Mouse (Mus musculus): ENCODE measurements around the gene Baz2b. TPM values are rescaled to one million over a fixed set of nuclear protein-coding genes. Genes with fewer than 3 reads are reported as not detected.

The Baz2b gene
- total RNA-seq, 2 experiments from 2014 or later = 64.2 to 67.9 TPM

DNA sequence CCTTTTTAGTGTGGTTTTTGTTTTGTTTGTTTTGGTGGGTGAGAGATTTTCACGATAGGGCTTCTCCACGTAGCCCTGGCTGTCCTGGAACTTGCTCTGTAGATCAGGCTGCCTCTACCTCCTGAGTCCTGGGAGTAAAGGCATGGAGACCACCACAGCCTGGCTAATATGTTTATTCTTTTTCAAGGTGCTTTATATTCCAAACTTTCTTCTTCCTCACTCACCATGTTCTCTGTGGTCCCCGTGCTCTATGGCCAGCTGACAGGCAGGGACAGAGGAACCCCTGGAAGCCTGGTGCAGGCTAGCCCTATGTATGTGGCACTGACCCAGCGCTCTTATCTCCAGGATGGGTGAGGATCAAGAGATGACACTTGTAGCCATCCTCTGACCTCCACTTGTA, 94.7 kb downstream of the Baz2b start:
- intact Hi-C loops (cut with DNase I) = no loop called here
- no peak for DNase-seq (ENCODE audit: extremely low spot score in 1 of 2, low spot score in 2 of 2)
- Histone ChIP-seq H3K27ac (no peak overlapping the region), H3K4me3 (no peak overlapping the region)
- no peak for TF ChIP-seq CTCF (IDR thresholded peaks at IDR 0.05)

DNA sequence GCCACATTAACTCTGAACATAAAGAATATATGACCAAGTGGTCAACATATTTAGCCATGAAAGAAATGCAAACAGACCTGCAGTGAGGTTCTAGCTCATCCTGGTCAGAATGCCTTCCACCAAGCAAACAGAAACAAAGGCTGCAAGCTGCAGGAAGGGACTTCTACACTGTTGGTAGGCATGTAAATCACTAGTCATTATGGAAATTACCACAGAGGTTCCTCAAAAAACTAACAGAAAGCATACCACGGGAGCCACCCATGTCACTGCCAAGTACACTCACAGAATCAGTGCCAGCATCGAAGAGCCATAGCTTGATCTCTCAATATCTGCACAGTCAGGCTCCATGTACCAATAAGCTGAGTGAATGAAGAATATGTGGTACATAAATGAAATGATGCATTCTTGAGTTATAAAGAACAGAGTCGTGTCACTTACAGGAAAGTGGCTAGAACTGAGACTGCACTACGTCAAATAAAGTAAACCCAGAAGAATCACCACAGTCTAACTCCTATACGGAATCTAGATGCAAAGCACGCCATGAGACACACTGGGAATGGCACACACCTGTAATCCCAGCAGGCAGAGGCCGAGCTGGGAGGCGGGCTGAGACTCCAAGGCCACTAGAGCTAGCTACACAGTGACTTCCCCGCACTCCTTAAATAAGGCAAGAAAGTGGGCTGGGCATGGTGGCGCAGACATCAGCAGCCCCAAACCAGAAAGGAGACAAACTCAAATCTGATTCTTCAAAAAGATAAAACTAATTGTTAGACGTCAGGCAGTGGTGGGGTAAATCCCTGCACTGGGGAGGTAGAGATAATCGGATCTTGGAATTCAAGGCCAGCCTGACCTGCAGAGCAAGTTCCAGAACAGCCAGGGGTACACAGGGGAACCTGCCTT, 95.7 kb downstream of the Baz2b start:
- no peak overlapping the region for H3K4me3 ChIP-seq
- intact Hi-C loops (cut with DNase I) = no loop called here
- TF ChIP-seq CTCF (IDR thresholded peaks at IDR 0.05) = no peak
- no peak for DNase-seq (ENCODE audit: extremely low spot score in 1 of 2, low spot score in 2 of 2)
- H3K27ac ChIP-seq = no peak overlapping the region

DNA sequence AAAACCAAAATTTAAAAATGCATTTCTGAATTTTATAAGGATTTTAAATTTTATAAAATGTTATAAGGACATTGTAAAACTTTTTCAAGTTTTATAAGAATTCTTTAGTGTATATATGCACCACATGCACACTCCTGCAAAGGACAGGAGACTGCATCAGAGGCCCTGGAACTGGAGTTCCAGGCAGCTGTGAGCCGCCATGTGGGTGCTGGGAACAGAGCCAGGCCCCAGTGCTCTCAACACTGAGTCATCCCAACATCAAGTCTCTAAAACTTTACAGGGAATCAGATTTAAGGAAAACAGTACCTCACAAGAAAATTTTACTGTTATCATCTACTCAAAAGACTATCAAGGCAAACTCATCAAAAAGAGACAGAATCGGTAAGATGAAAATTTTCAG, 97.5 kb downstream of the Baz2b start:
- peak in 1 of 2 experiments; percentile 33 for DNase-seq (ENCODE audit: extremely low spot score in 1 of 2, low spot score in 2 of 2)
- intact Hi-C loops (cut with DNase I) = no loop called here
- no peak for TF ChIP-seq CTCF (IDR thresholded peaks at IDR 0.05)
- no peak overlapping the region for H3K27ac ChIP-seq
- H3K4me3 ChIP-seq = no peak overlapping the region

DNA sequence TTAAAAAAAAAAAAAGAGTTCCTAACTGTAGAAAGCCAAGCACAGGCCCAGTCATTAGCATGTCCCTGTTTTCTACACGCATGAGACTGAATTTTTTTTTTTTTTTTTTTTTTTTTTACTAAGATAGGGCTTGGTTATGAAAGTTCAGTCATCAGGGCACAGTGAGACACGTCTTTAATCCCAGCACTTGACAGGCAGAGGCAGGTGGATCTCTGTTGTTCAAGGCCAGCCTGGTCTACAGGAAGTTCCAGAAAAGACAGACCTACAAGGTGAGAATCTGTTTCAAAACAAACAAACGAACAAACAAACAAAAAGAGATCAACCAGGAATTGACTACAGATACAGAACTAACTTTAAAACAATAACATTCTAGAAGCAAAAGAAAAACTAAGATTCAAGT, 100.6 kb downstream of the Baz2b start:
- intact Hi-C loops (cut with DNase I) = no loop called here
- Histone ChIP-seq H3K4me3 (no peak overlapping the region), H3K27ac (no peak overlapping the region)
- DNase-seq (ENCODE audit: extremely low spot score in 1 of 2, low spot score in 2 of 2) = no peak
- TF ChIP-seq CTCF (IDR thresholded peaks at IDR 0.05) = no peak

DNA sequence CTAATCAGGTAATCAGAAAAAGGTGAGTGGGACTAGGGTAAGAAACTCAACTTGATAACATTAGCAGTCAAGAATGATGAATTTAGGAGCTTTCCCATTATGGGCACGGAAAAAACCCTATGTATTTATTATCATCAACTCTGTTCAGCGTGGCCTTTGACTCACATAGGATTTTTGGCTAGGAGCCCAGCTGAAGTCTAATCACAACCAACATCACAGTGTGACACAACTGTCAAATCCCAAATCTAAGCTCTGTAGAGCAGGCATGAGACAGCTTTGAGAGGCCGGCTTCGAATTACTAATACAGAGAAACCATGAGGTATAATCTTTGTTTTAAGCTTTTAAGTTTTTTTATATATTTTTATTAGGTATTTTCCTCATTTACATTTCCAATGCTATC, 113.0 kb downstream of the Baz2b start:
- Histone ChIP-seq H3K4me3 (no peak overlapping the region), H3K27ac (no peak overlapping the region)
- DNase-seq (ENCODE audit: extremely low spot score in 1 of 2, low spot score in 2 of 2) = no peak
- intact Hi-C loops (cut with DNase I) = no loop called here
- no peak for TF ChIP-seq CTCF (IDR thresholded peaks at IDR 0.05)

DNA sequence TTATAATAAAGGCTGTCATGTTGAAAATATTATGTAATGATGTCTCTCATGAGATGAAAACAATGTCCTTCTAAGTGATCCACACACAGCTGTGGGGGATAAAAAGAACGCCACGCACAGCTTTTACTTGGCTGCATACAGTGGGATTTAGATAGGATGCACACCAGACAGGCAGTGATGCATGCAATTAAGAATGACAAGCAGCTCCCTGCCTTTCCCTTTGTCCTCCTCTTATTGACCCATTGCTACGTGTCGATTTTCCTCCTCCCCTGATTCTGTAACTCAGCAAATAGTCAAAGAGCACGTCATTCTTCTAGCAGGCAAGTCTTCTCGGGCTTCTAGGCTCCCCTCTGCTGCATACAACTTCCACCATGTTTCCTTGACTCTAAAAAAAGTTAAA, 119.4 kb downstream of the Baz2b start:
- intact Hi-C loops (cut with DNase I) = no loop called here
- no peak for TF ChIP-seq CTCF (IDR thresholded peaks at IDR 0.05)
- no peak overlapping the region for H3K27ac ChIP-seq

DNA sequence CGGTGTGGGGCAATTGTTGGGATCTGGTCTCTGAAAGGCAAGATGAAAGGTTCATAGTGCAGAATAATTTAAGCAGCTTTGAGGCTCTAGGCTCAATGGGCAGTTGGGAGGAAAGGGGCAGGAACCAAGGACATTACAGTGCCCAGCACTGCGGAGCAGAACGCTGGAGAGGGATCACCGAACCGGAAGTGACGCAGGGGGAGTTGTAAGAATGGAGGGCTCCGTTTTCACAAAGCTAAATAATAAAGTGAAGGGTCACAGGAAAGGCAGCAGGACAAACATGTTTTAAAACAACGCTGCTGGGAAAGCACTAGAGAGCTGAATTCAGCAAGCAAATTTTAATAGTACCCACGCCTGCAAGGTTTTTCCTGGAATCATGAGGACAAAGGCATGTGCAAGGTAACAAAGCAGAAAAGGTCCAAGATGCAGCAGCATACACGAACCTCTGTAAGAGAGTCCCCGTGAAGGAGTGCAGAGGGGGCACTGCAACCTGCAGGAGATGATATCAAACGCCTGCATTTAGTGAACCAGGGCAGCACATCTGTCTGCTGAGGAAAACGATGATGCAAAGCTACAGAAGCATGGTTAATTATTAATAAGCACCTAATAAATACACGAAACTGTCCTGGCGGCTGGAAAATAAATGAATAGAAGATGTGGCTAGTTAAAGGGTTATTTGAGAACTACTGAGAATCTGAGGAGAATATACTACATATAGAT, 120.0 kb downstream of the Baz2b start:
- no peak for TF ChIP-seq CTCF (IDR thresholded peaks at IDR 0.05)
- no peak for DNase-seq (ENCODE audit: extremely low spot score in 1 of 2, low spot score in 2 of 2)
- intact Hi-C loops (cut with DNase I) = no loop called here
- Histone ChIP-seq H3K4me3 (no peak overlapping the region), H3K27ac (0 out of 2 replicates have a peak overlapping the region, but pooled peaks have one; percentile 4)

More for the DNA sequence above, 119.4 kb downstream of the Baz2b start:
- H3K4me3 ChIP-seq = no peak overlapping the region
- DNase-seq (ENCODE audit: extremely low spot score in 1 of 2, low spot score in 2 of 2) = no peak

DNA sequence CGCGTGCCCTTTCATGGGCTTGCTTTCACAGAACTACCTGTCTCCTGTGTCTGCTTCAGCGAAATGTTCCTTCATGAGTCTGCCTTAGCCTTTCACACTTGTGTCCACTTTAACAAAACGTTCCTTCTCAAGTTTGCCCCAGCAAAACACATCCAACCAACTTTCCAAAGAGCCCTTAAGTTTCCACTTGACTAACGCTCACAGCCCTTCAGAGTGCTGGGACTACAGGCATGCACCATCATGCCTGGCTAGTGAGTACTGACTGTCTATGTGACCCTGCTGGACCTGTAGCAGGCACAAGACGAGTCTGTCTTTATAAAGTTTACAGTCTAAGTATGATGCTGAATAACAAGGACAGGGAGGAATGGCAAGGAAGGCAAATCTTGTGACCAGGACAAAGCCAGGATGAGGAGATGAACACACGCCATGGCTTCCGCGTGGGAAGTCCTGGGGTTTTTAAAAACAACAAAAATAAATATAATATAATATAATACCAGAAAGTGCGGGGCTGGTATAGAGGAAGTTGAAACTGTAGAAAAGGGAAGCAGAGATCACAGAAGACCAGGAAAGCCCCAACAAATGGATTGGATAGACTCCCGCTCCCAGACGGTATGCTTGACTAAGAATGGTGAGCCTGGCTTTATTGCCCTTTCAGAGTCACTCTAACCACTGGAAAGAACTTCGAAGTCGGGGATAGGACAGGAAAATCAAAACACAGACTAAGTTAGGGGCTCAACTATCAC, 120.7 kb downstream of the Baz2b start:
- Histone ChIP-seq H3K4me3 (no peak overlapping the region), H3K27ac (no peak overlapping the region)
- intact Hi-C loops (cut with DNase I) = no loop called here

DNA sequence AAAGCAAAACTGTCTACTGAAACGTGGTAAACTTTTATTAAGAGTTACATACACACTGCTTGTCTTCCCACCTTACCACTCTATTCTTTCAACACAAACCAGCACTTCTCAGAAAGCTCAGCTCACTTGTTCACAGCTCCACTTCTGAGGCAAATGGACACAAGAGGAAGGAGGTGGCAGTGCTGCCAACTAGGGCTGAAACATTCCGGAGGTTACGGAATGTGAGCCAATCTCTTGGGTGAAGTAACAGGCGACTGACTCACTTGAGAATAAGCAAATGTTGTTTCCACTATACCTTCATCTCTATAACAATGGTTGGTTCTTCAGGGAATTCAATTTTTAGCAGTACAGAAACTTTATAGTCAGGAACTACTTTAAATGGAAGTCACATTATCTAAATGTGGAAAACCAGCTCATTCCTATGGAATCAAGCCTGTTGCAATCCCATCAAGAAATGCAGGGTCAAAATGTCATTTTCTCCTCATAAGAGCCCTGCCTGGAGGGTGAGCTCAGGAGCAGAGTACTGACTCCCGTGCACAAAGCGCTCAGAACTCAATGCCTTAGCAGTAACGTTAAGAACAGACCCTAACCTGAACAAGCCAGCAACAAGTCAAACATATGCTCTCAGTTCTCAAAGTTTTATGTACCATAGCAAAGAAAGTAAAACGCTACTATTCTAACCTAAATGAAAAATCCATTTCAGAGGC, 123.3 kb downstream of the Baz2b start:
- intact Hi-C loops (cut with DNase I) = no loop called here
- Histone ChIP-seq H3K4me3 (no peak overlapping the region), H3K27ac (no peak overlapping the region)
- no peak for TF ChIP-seq CTCF (IDR thresholded peaks at IDR 0.05)
- no peak for DNase-seq (ENCODE audit: extremely low spot score in 1 of 2, low spot score in 2 of 2)

More for the DNA sequence above, 120.7 kb downstream of the Baz2b start:
- DNase-seq (ENCODE audit: extremely low spot score in 1 of 2, low spot score in 2 of 2) = no peak
- no peak for TF ChIP-seq CTCF (IDR thresholded peaks at IDR 0.05)

DNA sequence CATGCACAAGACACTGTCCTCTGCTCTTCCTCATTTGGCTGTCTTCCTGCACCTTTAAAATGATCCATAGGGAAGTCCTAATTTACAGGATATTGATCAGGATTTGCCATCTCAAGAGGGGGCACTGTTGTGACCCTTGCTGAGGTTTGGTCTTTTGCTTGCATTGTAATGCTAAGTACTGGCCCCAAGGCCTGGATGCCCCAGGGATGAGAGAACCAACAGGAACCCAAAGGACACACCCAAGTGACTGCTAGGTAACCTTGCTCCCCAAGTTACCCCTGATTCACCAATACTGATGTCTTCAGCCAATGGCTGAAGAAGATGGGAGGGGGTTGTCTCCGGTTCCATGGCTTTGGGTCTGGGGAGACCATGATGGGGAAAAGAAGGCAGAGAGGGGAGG, 124.8 kb downstream of the Baz2b start:
- DNase-seq (ENCODE audit: extremely low spot score in 1 of 2, low spot score in 2 of 2) = no peak
- Histone ChIP-seq H3K4me3 (no peak overlapping the region), H3K27ac (no peak overlapping the region)
- intact Hi-C loops (cut with DNase I) = no loop called here
- TF ChIP-seq CTCF (IDR thresholded peaks at IDR 0.05) = no peak

DNA sequence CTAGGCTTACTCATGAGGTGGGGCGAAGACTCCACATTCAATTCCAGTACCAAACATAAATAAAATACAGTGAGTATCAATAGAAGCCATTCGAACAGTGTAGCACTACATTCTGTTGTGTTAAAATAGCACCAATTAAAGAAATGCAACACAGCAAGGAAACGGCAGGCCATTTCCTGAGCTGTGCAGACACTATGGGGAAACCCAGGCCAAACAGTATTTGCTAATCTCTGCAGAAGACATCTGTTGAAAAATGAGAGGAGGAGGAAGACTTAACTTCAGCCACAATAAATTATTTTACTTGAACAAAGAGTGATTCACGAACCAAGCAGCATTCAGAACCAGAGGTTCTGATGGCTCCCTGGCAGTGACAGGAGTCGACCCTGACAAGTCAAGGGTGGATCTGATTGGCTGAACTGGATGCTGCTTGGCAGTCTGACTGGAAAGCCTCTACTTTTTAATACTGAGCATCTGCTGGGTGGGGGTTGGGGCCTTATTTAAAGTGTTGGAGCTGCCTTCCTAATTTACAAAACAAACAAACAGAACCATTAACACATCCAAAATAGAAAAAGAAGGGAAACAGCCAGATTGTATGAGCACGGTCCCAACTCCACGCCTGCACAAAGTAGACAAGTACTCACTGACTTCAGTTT, 126.5 kb downstream of the Baz2b start:
- peak overlapping the region; percentile 10; the same call in 1 of the 2 replicates for H3K27ac ChIP-seq
- no peak for TF ChIP-seq CTCF (IDR thresholded peaks at IDR 0.05)
- intact Hi-C loops (cut with DNase I) = loop anchor here (2.0 kb wide), 1 partner anchor 40 kb away; no protein-coding TSS in a partner anchor
- peak in 1 of 2 experiments; percentile 23 for DNase-seq (ENCODE audit: extremely low spot score in 1 of 2, low spot score in 2 of 2)
- H3K4me3 ChIP-seq = no peak overlapping the region
